Mouse (Mus musculus): ENCODE measurements around the gene Mief1. TPM values are rescaled to one million over a fixed set of nuclear protein-coding genes. Genes with fewer than 3 reads are reported as not detected.

The Mief1 gene
- polyA plus RNA-seq, 1 experiment: 19.7 TPM

DNA sequence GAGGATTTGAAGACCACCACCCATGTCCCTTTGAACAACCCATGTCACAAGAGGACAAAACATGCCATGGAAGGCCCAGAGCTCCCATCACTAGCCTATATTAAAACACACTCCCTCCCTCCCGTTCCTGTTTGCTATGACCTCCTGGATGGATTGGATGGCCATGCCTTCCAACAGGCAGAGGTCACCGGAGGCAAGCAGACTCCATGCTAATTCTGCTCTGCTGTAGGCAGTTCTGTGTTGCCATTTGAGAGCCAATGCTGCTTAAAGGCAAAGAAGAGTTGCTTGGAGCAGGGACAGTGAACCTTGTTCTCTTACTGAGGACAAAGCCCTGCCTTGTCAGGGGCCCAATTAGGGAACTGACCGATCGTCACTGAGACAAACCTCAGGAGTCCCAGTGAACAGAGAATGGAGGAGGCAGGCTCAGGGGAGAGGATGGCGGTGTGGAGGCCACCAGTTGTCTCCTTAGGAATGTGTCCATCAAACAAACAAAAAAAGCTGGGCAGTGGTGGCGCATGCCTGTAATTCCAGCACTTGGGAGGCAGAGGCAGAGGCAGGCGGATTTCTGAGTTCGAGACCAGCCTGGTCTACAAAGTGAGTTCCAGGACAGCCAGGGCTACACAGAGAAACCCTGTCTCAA is 25.7 kb downstream of the Mief1 start:
- Histone ChIP-seq H3K4me3 (ENCODE audit: insufficient read depth, low read length) (no peak overlapping the region), H3K27ac (ENCODE audit: insufficient read depth, low read depth, low read length) (no peak overlapping the region), H3K4me1 (ENCODE audit: control insufficient read depth, insufficient read depth, low read length) (peaks cover 11% of the 10 kb centered on the region; the same call in 1 of the 2 replicates)
- TF ChIP-seq CTCF (IDR thresholded peaks at IDR 0.05; ENCODE audit: low read depth, low read length) (no peak), POLR2A (IDR thresholded peaks at IDR 0.05; ENCODE audit: borderline replicate concordance, low read depth, low read length) (no peak)

DNA sequence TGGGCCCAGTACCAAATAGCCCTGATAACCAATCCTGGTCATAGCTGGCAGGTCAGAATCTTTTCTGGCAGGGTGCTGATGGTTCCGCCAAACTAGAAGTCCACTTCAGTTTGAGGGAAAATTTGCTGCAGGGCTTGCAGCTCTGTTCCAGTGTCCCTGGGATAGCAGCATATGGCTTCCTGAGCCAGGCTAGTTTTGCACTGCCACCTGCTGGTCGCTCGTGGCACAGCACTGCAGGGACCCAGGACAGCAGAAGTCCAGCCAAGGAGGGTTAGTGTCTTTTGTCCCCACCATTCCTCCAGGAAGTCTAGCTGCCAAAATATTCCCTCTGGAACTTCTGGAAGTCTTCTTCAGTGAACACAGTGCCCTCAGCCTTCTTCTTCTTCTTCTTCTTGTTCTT is 26.9 kb downstream of the Mief1 start:
- Histone ChIP-seq H3K27ac (ENCODE audit: insufficient read depth, low read depth, low read length) (no peak overlapping the region), H3K4me3 (ENCODE audit: insufficient read depth, low read length) (no peak overlapping the region), H3K4me1 (ENCODE audit: control insufficient read depth, insufficient read depth, low read length) (peaks cover 11% of the 10 kb centered on the region; the same call in 1 of the 2 replicates)
- TF ChIP-seq POLR2A (IDR thresholded peaks at IDR 0.05; ENCODE audit: borderline replicate concordance, low read depth, low read length) (no peak), CTCF (IDR thresholded peaks at IDR 0.05; ENCODE audit: low read depth, low read length) (peak; percentile 78)

DNA sequence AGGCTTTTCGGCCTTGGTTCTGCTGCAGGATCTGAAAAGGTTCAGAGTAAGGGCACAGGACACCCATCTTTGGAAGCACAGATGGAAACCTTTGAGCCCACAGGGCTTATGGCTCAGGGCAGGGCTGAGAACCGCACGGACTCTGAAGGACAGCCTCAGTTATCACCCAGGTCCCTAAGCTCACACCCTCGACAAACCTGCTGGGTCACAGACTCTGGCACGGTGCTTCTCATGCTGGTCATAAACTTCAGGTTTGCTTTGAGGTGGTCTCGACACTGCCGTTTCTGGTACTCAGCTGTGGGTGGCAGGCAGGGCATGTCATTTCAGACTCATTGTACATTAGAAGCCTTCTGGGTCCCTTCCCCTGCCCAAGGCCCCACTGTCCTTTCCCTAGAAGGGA is 27.3 kb downstream of the Mief1 start:
- H3K4me1 ChIP-seq (ENCODE audit: control insufficient read depth, insufficient read depth, low read length): peaks cover 11% of the 10 kb centered on the region; the same call in 1 of the 2 replicates
- no peak overlapping the region for H3K27ac ChIP-seq (ENCODE audit: insufficient read depth, low read depth, low read length)
- TF ChIP-seq CTCF (IDR thresholded peaks at IDR 0.05; ENCODE audit: low read depth, low read length) (no peak), POLR2A (IDR thresholded peaks at IDR 0.05; ENCODE audit: borderline replicate concordance, low read depth, low read length) (no peak)
- no peak overlapping the region for H3K4me3 ChIP-seq (ENCODE audit: insufficient read depth, low read length)

DNA sequence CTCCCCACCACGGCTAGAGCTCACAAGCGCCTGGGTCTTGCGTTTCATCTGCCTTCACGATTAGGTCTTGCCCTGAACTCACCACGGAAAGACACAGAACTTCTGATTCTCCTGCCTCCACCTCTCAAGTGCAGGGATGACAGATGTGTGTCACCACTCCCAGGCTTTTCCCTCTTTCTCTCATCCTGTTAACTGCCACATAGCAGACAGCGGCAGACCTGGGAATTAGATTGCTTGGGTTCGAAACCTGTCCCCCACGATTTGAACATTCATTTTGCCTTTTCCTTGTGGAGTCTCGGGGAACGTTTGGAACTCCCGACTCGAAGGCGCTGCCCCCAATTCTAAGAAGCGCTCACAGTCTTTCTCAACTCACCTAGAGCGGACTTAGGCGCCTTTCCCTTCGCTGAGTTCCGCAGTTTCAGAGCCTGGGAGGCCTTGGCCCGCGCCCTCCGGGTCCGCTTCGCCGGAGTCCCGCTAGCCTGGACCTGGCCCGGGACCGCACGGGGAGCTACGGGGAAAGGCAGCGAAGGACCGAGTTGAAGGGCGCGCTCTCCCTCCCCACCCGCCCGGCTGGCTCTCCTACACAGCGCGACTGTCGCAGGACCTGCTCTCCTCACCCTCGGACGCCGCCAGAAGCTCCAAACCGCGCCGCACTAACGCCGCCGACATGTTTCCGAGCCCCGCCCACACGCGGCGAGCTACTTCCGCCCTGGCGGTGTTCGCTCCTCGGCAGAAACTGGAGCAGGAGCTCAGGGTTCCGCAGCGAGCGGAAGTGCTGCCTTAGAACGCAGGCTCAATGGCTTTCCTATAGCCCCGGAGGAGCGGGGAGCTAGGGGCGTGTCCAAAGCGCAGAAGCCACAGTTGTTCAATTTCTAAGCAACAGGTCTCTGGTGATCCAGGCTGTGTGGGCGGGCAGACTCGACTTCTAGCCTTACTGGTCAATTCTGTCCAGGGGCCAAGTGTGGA is 30.1 kb downstream of the Mief1 start, which contains the start of gene Rps19bp1:
Gene Rps19bp1 (minus strand): TSS at position 706 of the 966 bp plus-strand sequence.
- peak within 1 kb of the TSS; percentile 88 for H3K4me3 ChIP-seq (ENCODE audit: insufficient read depth, low read length)
- TF ChIP-seq POLR2A (IDR thresholded peaks at IDR 0.05; ENCODE audit: borderline replicate concordance, low read depth, low read length) (no peak; the same call in 1 of the 2 replicates), CTCF (IDR thresholded peaks at IDR 0.05; ENCODE audit: low read depth, low read length) (no peak)
- peak within 1 kb of the TSS; percentile 42 for H3K27ac ChIP-seq (ENCODE audit: insufficient read depth, low read depth, low read length)
- H3K4me1 ChIP-seq (ENCODE audit: control insufficient read depth, insufficient read depth, low read length): peaks cover 8% of the 10 kb centered on the region; the same call in 1 of the 2 replicates

DNA sequence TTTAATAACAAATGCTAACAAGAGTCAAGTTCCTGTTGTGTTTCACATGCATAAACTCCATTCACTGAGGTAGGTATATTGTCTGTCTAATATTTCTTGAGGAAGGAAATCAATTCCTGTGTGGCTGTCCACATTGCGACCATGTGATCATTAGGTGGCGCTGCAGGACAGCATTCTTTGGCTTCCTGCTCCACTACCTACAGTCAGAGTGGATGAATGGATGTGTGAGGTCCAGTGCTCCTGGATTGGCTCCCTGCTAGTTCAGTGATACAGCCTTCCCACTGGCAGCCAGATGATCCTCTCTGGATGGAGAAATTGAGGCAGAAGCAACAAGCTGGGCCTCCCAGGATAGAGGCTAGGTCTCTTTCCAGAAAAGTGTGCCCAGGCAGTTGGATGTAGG is 32.5 kb downstream of the Mief1 start:
- Histone ChIP-seq H3K4me3 (ENCODE audit: insufficient read depth, low read length) (no peak overlapping the region), H3K4me1 (ENCODE audit: control insufficient read depth, insufficient read depth, low read length) (peaks cover 8% of the 10 kb centered on the region; the same call in 1 of the 2 replicates), H3K27ac (ENCODE audit: insufficient read depth, low read depth, low read length) (no peak overlapping the region)
- TF ChIP-seq POLR2A (IDR thresholded peaks at IDR 0.05; ENCODE audit: borderline replicate concordance, low read depth, low read length): no peak
- peak; percentile 54; the same call in 1 of the 2 replicates for TF ChIP-seq CTCF (IDR thresholded peaks at IDR 0.05; ENCODE audit: low read depth, low read length)

DNA sequence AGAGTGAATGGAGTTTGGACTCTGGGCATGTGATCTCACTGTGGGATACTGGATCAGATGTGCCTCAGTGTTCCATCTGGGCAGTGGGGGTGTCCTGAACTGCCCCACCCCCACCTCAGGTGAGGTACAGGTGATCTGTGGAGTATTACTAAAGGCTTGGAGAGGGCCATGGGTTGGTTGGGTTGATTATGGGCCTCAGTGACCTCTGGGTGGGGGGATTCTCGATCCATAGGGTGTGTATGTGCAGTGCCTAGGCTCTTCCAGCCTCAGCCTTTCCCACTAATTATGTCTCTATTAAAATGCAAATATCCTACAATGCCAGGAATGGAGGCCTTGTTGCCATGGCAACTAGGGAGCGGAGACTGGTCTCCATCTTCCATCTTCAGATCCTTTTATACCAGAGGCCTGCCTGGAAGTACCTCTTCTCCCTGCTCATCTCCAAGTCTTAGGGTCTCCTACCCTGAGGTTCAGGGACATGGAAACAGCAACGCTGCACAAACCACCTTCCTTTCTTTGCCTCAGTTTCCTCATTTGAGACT is 38.1 kb downstream of the Mief1 start:
- Histone ChIP-seq H3K4me3 (ENCODE audit: insufficient read depth, low read length) (no peak overlapping the region), H3K27ac (ENCODE audit: insufficient read depth, low read depth, low read length) (no peak overlapping the region), H3K4me1 (ENCODE audit: control insufficient read depth, insufficient read depth, low read length) (no peaks in the 10 kb centered on the region)
- no peak for TF ChIP-seq CTCF (IDR thresholded peaks at IDR 0.05; ENCODE audit: low read depth, low read length)
- no peak for TF ChIP-seq POLR2A (IDR thresholded peaks at IDR 0.05; ENCODE audit: borderline replicate concordance, low read depth, low read length)

DNA sequence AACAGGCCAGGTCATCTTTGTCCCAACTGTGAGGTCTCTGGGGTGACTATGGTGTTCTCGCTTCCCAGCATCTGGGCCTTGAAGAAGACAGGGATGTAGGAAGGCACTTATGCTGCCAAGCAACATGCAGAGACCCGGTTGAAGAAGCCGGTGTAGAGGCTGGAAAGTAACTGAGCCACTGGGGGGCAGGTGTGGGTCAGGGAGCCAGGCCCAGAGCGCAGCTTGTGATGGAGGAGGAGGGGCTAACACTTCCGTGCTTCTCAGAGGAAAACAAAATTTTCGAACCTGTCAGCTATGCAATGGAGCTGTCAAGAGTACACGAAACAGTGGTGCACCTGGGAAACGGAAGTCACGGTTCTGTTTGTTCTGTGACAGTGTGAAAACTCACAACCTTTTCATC is 43.3 kb downstream of the Mief1 start:
- Histone ChIP-seq H3K27ac (ENCODE audit: insufficient read depth, low read depth, low read length) (no peak overlapping the region), H3K4me3 (ENCODE audit: insufficient read depth, low read length) (no peak overlapping the region), H3K4me1 (ENCODE audit: control insufficient read depth, insufficient read depth, low read length) (no peaks in the 10 kb centered on the region)
- TF ChIP-seq POLR2A (IDR thresholded peaks at IDR 0.05; ENCODE audit: borderline replicate concordance, low read depth, low read length): no peak
- TF ChIP-seq CTCF (IDR thresholded peaks at IDR 0.05; ENCODE audit: low read depth, low read length): no peak

DNA sequence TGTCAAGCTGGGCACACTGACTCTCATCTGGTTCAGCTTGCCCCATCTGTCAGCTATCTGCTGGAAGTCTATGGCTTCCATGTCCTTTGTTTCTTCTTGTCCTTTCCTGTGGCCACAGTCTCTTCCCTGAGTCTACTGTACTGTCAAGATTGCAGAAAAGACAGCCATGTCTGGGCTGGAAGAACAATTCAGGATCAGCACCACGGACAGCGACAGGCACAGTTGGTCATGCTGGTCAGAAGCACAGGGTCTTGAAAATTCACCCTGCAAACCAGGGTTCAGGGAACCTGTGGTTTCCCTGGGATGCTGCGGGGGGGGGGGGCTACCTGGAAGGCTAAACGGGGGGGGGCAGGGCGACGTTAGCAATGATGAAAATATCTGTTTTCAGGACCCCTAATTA is 43.8 kb downstream of the Mief1 start:
- TF ChIP-seq POLR2A (IDR thresholded peaks at IDR 0.05; ENCODE audit: borderline replicate concordance, low read depth, low read length) (no peak), CTCF (IDR thresholded peaks at IDR 0.05; ENCODE audit: low read depth, low read length) (no peak)
- Histone ChIP-seq H3K4me3 (ENCODE audit: insufficient read depth, low read length) (no peak overlapping the region), H3K4me1 (ENCODE audit: control insufficient read depth, insufficient read depth, low read length) (no peaks in the 10 kb centered on the region), H3K27ac (ENCODE audit: insufficient read depth, low read depth, low read length) (no peak overlapping the region)

DNA sequence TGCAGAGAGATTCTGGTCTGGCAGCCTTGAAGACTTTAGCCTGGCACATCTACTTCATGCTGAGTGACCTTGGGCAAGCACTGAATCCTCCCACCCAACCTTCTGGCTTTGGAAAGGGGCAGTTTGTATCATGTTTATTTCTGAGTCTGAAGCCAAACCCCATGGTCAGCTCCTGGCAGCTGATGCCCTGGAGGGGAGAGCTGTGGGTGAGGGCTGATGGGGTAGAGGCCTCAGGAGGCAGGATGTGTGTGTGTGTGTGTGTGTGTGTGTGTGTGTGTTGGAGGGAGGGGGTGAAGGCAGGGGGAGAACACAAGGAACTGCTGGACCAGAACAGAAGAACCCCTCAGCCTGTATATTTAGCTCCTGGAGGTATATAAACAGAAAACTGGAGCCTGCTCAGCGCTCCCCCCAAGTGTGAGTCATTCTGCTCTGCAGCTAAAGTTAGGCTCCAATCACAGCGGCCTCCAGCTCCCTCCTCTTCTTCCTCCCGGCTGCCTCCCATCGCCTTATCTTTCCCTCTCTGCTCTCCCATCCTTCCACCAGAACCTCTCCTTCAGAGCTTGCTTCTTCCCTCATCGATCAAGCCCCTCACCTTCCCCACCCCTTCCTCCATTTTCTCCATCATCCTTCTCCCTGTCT is 44.4 kb downstream of the Mief1 start:
- Histone ChIP-seq H3K4me3 (ENCODE audit: insufficient read depth, low read length) (no peak overlapping the region), H3K4me1 (ENCODE audit: control insufficient read depth, insufficient read depth, low read length) (no peaks in the 10 kb centered on the region), H3K27ac (ENCODE audit: insufficient read depth, low read depth, low read length) (no peak overlapping the region)
- TF ChIP-seq POLR2A (IDR thresholded peaks at IDR 0.05; ENCODE audit: borderline replicate concordance, low read depth, low read length) (no peak), CTCF (IDR thresholded peaks at IDR 0.05; ENCODE audit: low read depth, low read length) (no peak)

All from bone marrow macrophage, adult 2 months (primary cell).